Mouse (Mus musculus) frontal cortex, postnatal 14 days (tissue): ENCODE measurements around the gene Cc2d2b.

ENCODE experiments used
- DNase-seq, 2 experiments: peaks; one replicate each; pipeline ENCODE4 v3.0.0; 2022; ENCODE audit warnings: low spot score in 2 of 2

Cc2d2b gene

DNA sequence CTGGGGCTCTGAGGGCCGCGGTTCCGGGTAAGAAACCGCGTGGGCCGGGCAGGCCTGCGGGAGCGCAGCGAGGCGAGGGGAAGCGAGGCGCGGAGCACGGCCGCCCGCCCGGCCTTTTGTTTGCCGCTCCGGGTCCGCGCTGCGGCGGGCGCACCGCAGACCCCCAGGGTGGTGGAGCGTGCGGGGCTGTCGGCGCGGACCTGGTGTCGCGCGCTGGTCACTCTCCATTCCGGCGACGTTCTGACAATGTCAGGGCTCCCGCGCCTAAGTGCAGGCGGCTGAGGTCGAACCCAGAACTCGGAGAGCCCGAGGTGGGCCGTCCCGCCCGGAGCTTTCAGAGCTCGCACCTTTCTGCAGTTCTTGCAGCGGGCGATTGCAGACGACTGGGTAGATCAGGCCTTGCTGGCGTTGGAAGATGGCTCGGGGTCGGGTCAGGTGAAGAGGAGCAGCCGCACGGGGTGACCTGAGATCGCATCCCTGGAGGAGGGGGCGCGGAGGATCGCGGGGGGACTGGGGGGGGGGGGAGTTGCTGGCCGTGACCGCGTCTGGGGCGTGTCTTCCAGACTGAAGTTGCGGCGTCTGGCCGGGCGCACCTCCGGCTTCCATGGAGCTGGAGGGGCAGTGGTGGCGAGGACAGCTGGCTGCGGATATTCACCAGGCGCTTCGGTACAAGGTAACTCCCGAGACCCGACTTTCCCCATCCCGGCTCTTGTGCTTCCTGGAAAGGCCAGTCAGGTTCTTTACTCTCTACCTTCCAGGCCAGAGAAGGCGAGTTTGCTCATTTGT is 83.1 kb downstream of the Cc2d2b start:
- peak; percentile 10 to 22 for DNase-seq

DNA sequence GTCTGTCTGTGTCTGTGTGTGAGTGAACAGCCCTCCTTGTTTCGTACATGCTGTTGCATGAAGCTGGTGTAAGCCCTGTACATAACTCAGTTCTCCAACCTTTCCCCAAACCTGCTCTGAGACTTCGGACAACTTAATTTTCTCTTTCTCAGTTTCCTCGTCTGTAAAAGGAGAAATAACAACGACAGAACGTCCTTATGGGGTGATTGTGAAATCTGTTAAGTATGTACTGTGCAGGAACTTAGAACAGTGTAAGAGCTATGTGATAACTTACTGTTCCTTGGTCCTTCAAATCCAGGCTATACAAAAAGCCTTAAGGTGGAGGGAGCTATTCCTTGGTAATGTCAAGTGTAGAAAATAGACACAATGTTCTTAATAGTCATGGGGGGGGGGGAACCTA is 83.8 kb downstream of the Cc2d2b start:
- no peak for DNase-seq

DNA sequence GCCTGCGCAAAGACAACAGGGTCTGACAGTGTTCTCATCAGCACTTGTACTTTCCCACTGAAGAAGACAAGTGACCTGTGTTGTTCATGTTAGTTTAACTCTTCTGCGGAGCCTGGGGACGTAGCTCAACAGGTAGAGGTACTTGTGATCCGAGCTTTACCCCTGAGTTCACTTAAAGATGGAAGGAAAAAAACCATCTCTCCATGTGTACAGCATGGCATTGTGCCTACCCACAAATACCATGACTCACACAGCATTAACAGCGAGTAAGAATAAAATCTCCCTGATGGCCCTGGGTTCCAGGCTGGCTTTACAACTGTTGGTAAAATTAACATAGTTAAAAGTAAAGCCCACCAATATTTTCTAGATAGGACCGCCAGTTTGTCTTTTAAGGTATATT is 85.9 kb downstream of the Cc2d2b start:
- DNase-seq, result no peak

DNA sequence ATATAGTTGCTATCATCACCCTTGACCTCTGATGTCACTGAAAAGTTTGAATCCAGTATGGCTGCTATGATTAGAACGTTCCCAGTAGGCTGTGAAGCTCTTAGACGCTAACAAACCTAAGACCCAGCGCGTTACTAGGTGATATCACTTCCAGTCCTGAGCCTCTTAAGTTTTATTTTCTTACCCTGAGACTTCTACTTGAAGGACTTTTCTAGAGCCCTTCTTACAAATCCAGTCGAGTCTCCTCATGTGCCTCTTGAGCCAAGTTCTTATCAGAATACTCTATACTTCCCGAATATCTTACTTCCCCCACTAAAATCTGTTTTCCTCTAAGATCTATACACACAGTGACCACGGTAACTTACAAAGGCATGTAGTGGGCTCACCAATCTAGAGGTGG is 89.7 kb downstream of the Cc2d2b start:
- no peak for DNase-seq

DNA sequence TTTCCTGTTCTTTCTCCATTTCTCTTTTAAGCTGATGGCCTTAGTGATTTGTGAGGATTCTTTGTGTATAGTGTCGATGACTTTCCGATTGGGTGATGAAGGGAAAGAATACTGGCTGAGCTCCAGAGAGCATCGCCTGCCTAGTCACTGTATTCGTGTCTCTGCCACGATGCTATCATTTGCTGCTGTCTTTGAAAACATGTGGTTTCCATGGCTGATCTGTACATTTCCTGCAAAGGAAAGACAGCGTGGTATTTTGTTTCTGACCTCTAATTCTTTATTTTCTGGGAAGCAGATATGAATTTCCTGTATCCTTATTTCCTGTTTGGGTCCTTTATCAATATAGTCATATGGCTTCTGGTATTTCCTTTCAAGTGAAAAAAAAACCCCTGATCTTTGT is 91.8 kb downstream of the Cc2d2b start:
- no peak for DNase-seq

DNA sequence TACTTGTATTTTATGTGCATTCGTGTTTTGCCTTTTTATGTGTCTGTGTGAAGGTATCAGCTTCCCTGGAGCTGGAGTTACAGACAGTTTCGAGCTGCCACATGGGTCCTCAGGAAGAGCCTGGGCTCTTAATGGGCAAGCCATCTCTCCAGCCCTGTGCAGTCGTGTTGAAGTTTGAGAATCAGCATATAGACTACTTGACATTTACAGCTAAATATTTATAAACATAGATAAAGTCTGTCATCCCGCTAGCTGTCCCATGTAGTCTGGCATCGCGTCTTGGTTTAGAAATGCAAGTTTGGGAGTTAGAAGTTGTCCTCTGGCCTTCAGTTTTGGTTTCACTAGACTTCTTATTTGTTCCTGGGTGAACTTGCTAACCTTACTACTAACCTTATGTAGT is 92.5 kb downstream of the Cc2d2b start:
- DNase-seq, result no peak

DNA sequence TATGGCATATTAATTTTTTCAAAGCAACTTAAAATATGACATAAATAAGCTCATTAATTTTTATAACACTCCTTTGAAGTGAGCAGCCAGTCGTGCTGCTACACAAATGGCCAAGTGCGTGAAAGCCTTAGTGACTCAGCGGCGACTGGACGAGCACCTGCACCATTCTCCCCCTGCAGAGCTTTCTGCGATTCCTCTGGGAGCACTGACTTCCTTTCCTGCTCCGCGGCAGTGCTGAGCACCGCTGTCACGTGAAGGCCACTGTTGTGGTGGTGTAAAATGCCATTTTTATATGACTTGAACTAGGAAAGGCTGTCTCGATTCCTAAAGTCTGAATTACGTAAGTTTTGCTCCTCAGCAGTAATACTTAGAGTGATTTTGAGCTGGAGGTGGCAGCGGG is 93.0 kb downstream of the Cc2d2b start:
- no peak for DNase-seq

DNA sequence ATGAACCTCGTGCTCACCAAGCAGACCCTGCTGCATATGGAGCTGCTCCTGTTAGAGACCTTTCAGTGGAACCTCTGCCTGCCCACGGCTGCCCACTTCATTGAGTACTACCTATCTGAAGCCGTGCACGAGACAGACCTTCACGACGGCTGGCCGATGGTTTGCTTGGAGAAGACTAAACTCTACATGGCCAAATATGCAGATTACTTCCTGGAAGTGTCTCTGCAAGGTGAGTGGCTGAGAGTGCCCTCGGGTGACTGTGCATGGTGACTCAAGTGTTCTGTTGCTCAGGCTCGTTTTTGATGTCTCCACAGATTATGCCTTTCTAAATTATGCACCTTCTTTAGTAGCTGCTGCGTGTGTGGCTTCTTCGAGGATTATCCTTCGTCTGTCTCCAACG is 96.2 kb downstream of the Cc2d2b start:
- DNase-seq, result no peak

DNA sequence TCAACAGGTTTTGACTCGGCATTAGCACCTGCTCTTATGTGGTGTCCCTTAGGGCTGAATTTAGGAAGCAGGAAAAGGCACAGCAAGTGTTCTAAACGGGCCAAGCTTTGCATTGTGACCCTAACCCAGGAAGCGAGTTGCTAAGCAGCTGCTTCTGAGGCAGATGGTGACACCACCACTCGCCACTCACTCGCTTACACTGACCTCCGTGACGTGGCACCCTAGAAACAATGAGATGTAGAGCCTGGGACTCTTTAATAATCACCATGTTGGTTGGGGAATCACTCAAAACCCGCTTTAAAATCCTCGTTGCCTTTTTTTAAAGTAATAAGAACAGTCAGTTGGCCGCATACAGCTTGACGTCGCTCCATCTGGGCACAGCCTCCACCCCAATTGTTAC is 100.8 kb downstream of the Cc2d2b start:
- DNase-seq, result no peak

DNA sequence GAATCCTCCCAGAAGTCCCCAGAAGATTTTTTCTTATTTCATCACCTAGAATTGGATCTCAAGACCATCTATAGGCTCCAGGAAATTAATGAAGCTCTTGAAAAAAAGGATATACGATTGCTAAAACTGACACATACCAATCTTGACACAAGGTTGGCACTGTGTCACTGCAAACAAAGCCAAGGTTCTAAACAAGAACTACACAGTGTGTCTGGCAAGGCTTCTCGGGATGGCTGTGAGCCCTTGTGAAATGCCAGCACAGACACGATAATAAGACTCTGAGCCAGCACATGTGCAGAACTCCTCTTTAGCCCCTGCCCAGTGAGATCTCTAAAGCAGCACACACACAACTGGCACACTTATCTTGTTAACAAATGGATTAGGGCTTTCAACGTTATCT is 111.0 kb downstream of the Cc2d2b start:
- DNase-seq, result no peak

DNA sequence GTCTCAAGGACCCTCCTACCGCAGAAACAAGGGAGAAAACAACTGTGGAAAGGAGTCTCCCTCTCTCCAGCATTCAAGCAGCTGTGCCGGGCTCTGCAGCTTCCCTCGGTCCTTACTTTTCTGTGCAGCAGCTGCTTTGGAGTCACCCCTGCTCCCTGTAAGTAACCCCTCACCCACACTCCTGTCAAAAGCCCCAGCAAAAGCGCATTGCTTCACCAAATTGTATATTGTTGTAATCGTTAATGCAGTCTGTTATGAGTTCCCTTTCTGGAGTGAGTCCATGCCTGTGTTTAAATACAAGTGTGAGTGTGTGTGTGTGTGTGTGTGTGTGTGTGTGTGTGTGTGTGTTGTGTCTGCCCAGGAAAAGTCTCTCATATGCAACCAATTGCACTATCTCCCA is 119.7 kb downstream of the Cc2d2b start:
- DNase-seq, result no peak

DNA sequence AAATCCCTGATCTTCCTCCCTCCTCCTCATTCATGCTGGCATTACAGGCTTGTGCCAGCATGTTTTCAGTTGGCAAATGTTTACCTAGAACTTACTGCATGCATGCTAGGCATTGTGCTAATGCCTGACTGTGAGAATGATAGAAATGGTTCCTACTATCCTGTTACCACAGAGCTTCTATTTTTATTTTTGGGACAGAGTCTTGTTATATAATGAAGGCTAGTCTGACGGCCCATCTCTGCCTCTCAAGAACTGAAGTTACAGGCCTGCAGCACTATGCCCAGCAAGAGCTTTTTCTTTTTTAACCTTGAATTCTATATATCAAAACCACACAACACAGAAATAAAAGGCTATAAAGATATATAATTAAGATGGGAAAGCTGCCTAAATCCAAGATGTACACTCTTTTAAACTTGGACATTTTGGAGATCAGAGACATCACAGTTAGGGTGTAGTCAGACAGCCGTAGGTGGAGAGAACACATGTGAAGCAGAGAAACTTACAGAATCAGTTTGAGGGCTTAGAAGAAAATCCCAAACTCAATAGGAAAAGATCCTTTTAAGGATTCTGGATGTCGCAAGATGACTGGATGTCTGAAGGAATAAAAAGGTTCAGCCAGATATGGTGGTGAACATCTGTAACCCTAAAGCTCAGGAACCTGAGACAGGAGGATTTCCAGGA is 121.0 kb downstream of the Cc2d2b start:
- DNase-seq, result no peak

DNA sequence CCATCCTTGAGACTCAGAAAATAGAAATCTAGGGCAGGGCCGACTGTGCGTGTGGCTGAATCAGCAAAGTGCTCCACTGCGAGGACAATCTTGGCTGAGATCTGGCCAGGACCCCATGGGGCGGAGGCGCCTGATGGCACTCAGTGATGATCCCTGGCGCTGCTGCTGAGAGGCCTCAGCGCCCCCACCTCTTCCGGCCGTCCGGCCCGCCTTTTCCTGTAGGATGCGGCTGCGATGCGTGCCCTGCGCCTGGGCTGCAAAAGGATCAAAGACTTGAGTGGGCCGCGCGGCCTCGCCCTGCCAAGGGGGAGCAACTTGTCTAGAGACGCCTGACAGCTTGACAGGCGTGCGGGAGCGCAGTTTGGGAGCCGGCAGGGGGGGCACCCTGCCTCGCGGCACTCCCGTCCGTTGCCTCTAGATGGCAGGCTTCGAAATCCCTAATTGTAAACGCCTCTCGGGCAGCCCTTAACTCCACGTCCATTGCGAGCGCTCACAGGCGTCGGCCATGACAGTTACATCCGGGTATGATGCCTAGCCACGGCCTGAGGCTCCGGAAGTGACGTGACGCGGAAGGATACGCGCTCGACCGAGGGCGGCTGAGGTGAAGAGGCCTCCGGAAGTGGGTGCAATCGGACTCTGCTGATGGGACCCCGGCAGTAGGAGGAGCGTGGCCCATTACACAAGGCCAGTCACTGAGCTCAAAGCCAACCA is 124.6 kb downstream of the Cc2d2b start:
- DNase-seq, result peak; percentile 80 to 89
